Mouse (Mus musculus) bone marrow macrophage, adult 2 months (primary cell): ENCODE results near the gene Inpp5b.

ENCODE experiments used
- CTCF ChIP-seq: IDR thresholded peaks from 2 replicates; pipeline ENCODE4 v1.5.1; 2012; ENCODE audit warnings: low read depth, mild to moderate bottlenecking, low read length, moderate library complexity
- POLR2A ChIP-seq: IDR thresholded peaks from 2 replicates; pipeline ENCODE4 v1.6.1; 2012; ENCODE audit warnings: mild to moderate bottlenecking, low read depth, low read length, borderline replicate concordance

DNA sequence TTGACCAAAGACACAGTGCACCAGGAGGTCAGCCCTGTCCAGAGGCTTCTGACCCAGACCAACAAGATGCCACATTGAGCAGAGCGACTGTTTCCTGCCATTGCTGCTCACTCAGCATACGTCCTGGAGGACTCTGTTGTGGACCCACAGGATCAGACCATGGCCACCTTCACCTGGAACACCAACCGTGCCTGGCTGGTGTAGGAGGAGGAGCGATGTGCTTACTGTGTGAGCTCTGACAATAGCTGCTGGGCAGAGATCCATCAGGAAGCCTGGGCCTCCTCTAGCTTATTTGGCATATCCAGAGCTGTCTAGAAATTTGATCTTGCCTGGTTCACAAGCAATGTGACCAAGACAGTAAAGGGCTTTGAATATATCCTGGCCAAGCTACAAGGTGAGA is 22.5 kb upstream of the Inpp5b start:
- TF ChIP-seq CTCF (no peak), POLR2A (no peak)
